ENCODE assay signal across 8 mouse cellular contexts in genomic region chr6:118561745-118562609, GRCm38 (mm10). TPM values are rescaled to one million over a fixed set of nuclear protein-coding genes. Genes with fewer than 3 reads are reported as not detected.
DNase-seq lines count a peak whose midpoint lies in the region; ATAC-seq lines count a peak whose summit lies in the region.

TSS of gene Ankrd26 (minus strand) at chr6:118562226.

- H3K4me3 ChIP-seq in hindbrain, embryonic 14.5 days (replicated peaks; ENCODE audit: low read length) = peak within 1 kb of the TSS; percentile 62

- H3K27ac ChIP-seq in hindbrain, embryonic 14.5 days = peak within 1 kb of the TSS; percentile 77

- H3K36me3 ChIP-seq in hindbrain, embryonic 14.5 days (replicated peaks; ENCODE audit: control insufficient read depth, insufficient read depth) = peaks cover 23% of the 10 kb centered on the region

- 5% methylated on average over 54 of the region's 54 CpGs for WGBS in hindbrain, embryonic 14.5 days

- peak within 1 kb of the TSS; percentile 86 for H3K4me2 ChIP-seq in hindbrain, embryonic 14.5 days (replicated peaks)

- peak; percentile 95 for DNase-seq in R1 (ENCODE audit: low read depth, low spot score)
- DNase-seq in cerebellum, postnatal 25 days = peak; percentile 96 to 97
- DNase-seq in frontal cortex, postnatal 25 days (ENCODE audit: low spot score in 2 of 2) = peak; percentile 79 to 88
- DNase-seq in hindbrain, embryonic 14.5 days (ENCODE audit: low spot score) = peak; percentile 91
- DNase-seq in layer of hippocampus, postnatal 36 days = peak; percentile 92 to 93
- peak; percentile 94 for DNase-seq in lung, postnatal 36 days
- DNase-seq in retina, postnatal 1 day = peak; percentile 95
- peak; percentile 91 to 92 for DNase-seq in urinary bladder, adult 18-20 months (ENCODE audit: low spot score in 2 of 2)

- H3K9ac ChIP-seq in hindbrain, embryonic 14.5 days = peak within 1 kb of the TSS; percentile 79

- peak; percentile 97 for ATAC-seq in hindbrain, embryonic 14.5 days (ENCODE audit: low FRiP score)

- H3K27me3 ChIP-seq in hindbrain, embryonic 14.5 days (ENCODE audit: control insufficient read depth, insufficient read depth, low read length) = no peaks in the 10 kb centered on the region

- H3K4me1 ChIP-seq in hindbrain, embryonic 14.5 days (replicated peaks; ENCODE audit: control insufficient read depth, insufficient read depth, low read length) = peaks cover 28% of the 10 kb centered on the region

- no peaks in the 10 kb centered on the region for H3K9me3 ChIP-seq in hindbrain, embryonic 14.5 days (ENCODE audit: control insufficient read depth, low read length)

RNA-seq across cellular contexts. Expression of gene Ankrd26, which starts in this region (rescaled TPM):
- polyA plus RNA-seq in hindbrain, embryonic 14.5 days (2014; fragmentation: Nextera tagmentation; extraction: Ambion mirVana) = 15.0 and 17.4 TPM in 2 replicates
- total RNA-seq in layer of hippocampus, postnatal 36 days (2021) = 10 to 100 TPM in 1 of 2 experiments, 1 to 10 TPM in 1; 9.6 to 11.1 TPM

Comparison
In these comparisons a context has a peak if more than half of its experiments do, and no peak if none do; other contexts are left out.
1. Peak in every context shown above with its lines: DNase-seq, ATAC-seq, H3K4me3 ChIP-seq and H3K27ac ChIP-seq.